Mouse (Mus musculus) spleen, postnatal 36 days (tissue): ENCODE results near the gene Phactr3.

Experiments
- DNase-seq, 2 experiments: peaks; one replicate each; pipeline ENCODE4 v3.0.0; 2022; ENCODE audit warnings: low spot score in 2 of 2, mixed read lengths in 1 of 2

Gene Phactr3

GRCm38 (mm10) chr2:178135713-178136112 lies 16.9 kb downstream of the Phactr3 start:
- DNase-seq, result no peak

- DNase-seq, result no peak
Observed at GRCm38 (mm10) chr2:178137518-178137917, 18.7 kb downstream of the Phactr3 start.

GRCm38 (mm10) chr2:178141489-178141922 lies 22.7 kb downstream of the Phactr3 start:
- no peak for DNase-seq

GRCm38 (mm10) chr2:178142291-178143023 lies 23.7 kb downstream of the Phactr3 start:
- no peak for DNase-seq

DNA sequence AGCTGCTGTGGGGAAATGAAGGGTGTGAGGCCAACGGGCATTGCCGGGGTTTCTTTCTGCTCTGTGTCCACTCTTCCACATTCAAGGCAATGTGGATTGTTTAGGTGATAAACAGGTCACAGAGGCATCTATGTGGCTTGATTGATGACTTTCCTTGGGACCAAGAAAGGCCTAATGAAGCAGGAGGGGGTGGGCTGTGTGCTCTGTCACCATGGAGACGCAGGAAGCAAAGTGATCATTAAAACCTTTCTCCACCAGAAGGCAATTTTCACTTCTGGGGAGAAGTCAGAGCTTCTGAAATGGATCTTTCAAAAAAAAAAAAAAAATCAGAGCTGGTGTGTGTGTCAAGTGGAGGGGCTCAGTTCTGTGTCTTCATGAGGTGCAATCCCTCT lies 24.2 kb downstream of the Phactr3 start:
- DNase-seq, result no peak

DNA sequence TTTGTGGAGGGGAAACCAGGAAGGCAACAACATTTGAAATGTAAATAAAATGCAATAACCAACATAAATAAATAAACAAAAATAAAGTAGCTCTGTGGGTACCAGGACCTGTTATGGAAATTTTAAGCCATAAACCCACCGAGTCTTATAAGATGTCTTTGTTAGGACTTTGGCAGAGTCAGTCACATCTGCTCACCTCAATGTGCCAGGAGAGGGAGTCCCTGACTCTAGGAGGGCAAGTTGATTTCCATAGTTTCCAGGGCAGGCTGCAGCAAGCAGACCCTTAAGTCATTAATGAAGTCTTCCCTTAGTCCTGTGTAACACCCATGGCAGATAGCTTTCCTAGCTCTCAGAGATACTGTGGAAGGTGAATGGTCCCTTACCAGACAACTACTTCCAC lies 25.1 kb downstream of the Phactr3 start:
- no peak for DNase-seq

- no peak for DNase-seq
Observed at GRCm38 (mm10) chr2:178149312-178149711, 30.5 kb downstream of the Phactr3 start.

DNA sequence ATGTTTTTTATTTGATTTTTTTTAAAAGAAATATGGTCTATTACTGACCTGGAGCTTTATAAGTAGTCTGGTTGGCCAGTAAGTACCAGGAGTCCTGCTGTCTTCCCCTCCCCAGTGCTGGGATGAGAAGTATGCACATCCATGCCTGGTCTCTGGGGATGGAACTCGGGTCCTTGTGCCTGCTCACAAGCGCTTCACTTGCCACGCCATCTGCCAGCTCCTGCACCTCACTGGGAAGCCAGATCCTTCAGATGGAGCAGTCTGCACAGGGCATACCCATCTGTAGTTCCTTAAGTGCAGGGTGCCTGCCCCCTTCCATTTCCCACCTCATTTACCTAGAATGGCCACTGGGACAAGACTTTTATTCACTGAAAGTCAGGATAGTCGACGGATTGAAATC lies 31.9 kb downstream of the Phactr3 start:
- DNase-seq, result no peak

GRCm38 (mm10) chr2:178153601-178154000 lies 34.8 kb downstream of the Phactr3 start:
- DNase-seq, result no peak

- no peak for DNase-seq
Observed at GRCm38 (mm10) chr2:178154129-178154528, 35.4 kb downstream of the Phactr3 start.

DNA sequence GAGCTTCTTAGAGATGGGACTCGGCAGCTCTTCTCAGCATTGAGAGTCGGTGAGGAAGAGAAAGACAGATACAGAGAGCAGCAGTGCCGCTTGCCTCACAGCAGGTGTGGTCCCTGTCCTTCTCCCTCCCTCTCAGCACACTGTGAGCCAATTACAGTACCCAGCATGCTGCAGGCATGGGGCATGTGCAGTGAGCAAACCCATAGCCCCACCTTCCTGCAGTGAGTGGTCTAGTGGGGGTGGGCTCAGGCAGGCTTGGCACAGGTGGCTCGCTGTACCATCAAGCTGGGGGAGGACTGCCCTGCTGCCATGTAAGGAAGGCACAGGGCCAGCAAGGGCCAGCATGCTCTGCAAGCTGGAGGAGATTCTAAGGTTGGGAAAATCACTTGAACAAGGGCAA lies 35.8 kb downstream of the Phactr3 start:
- no peak for DNase-seq

DNA sequence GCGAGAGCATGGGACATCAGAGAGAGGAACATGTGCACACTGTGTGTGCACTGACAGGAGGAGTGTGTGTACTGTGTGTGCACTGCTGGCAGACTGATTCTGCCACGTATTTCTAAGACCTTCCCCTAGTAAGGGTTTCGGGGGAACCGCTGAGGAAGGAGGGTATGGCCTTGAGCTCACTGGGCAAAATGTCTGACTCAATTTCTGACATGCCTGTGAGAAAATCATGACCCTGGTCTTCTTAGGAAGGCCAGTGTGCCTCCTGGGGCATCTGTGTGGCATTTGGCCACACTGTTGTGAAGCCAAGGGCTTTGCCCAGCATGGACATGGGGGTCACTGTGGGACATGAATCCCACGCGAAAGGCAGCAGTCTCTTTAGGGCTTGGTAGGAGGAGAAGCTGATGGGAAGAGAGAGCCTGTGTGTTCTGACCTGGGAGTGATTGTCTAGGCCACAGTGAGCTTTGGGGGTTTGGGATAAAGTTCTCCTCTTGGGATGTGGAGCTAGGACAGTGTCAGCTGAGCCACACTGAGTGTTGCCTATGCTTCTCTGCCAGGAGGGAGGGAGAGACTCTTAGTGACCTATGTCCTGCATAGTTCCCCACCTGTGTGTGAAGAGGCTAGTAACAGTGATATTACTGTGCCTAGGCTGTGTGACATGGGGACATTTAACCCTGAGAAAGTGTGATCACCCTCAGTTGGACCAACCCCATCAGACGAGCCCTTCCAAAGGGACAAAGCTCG lies 36.6 kb downstream of the Phactr3 start:
- no peak for DNase-seq

GRCm38 (mm10) chr2:178155917-178156282 lies 37.1 kb downstream of the Phactr3 start:
- no peak for DNase-seq

- no peak for DNase-seq
Observed at GRCm38 (mm10) chr2:178158936-178159335, 40.2 kb downstream of the Phactr3 start.

GRCm38 (mm10) chr2:178163981-178164380 lies 45.2 kb downstream of the Phactr3 start:
- no peak for DNase-seq

GRCm38 (mm10) chr2:178165943-178166342 lies 47.2 kb downstream of the Phactr3 start:
- no peak for DNase-seq

- no peak for DNase-seq
Observed at GRCm38 (mm10) chr2:178169983-178170382, 51.2 kb downstream of the Phactr3 start.

- DNase-seq, result no peak
Observed at GRCm38 (mm10) chr2:178173951-178174350, 55.2 kb downstream of the Phactr3 start.

GRCm38 (mm10) chr2:178175286-178175931 lies 56.6 kb downstream of the Phactr3 start:
- DNase-seq, result no peak

DNA sequence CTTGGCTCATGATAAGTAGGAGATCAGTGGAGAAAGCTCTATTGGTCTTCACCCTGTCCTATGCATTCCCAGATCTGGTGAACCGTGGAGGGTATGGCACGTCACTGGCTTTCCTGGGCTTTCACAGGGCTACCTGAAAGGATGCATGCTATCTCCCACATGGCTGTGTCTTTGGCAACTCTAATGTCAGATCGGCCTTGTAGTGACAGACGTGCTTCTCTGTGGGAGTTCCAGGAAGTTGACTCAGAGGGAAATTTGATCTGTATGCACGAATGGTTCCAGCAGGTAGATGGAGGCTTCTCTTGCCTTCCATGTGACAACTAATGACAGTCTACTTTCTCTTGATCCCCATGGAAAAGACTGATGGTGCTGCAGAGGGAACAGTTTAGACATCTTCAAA lies 65.5 kb downstream of the Phactr3 start:
- no peak for DNase-seq

DNA sequence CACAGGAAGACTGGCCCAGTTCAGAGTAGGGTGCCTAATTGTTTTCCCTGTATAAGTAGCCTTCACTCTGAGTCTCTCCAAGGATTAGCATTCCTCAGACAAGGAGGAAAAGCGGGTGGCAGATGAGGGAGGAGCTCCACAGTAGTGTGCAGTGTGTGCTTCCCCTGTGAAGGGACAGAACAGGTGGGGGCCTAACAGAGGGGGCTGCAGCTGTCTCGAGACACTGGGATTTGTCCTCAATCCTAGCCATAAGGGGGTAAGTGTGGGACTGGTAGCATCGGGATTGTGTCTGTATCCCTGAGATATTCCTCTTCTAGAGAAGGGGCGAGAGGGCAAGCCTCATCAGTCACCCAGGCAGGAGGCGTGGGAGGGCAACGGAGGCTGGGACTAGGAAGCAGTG lies 66.1 kb downstream of the Phactr3 start:
- no peak for DNase-seq

- no peak for DNase-seq
Observed at GRCm38 (mm10) chr2:178188988-178189387, 70.2 kb downstream of the Phactr3 start.

DNA sequence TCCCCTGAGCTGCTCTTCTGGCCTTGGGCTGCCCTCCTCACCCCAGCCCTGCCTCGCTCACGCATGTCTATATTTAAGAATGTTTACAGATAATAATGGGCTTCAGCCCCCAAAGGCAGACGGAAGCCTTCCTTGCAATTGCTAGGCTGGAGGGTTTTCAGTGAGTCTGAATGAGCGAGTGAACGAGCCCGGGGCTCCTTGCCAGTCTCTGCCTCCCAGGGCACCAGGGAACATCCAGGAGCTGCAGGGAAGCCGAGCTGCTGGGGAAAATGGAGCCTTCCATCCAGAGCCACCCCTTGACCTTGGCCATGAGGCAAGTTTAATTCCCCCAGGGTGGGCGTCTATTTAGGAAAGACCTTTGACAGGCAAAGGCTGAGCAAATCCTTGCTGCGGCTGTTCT lies 74.1 kb downstream of the Phactr3 start:
- no peak for DNase-seq
